Mouse (Mus musculus) kidney, embryonic 14.5 days (tissue): ENCODE data around the gene Olfr324. TPM values are rescaled to one million over a fixed set of nuclear protein-coding genes. Genes with fewer than 3 reads are reported as not detected.

Experiments
- ATAC-seq: fragments of 200-750 bp; cut with Nextera tagmentation; 2 replicates; pipeline ENCODE4 v1.8.0; 2017; ENCODE audit warnings: moderate number of reproducible peaks, mild to moderate bottlenecking, moderate TSS enrichment, moderate library complexity; ENCODE audit not compliant: low FRiP score, low TSS enrichment
- H3K27ac ChIP-seq: fragments of 300-500 bp; sonication (generic); 2 replicates; pipeline ENCODE4 v1.5.1; 2014; ENCODE audit warnings: low read depth, mild to moderate bottlenecking, low read length, moderate library complexity, mixed read lengths
- H3K27me3 ChIP-seq: fragments of 300-500 bp; sonication (generic); 2 replicates; pipeline ENCODE4 v1.6.1; 2014; ENCODE audit warnings: mild to moderate bottlenecking, low read length; ENCODE audit not compliant: control insufficient read depth, insufficient read depth
- H3K36me3 ChIP-seq: fragments of 300-500 bp; sonication (generic); 2 replicates; pipeline ENCODE4 v1.6.1; 2014; ENCODE audit warnings: low read length, mixed read lengths; ENCODE audit not compliant: control insufficient read depth, insufficient read depth
- H3K4me1 ChIP-seq: fragments of 300-500 bp; sonication (generic); 2 replicates; pipeline ENCODE4 v1.6.1; 2014; ENCODE audit warnings: low read length, mixed read lengths; ENCODE audit not compliant: control insufficient read depth, insufficient read depth
- H3K4me2 ChIP-seq: fragments of 300-500 bp; sonication (generic); replicated peaks from 2 replicates; pipeline ENCODE4 v1.6.1; 2014; ENCODE audit warnings: low read depth, mild to moderate bottlenecking, low read length
- H3K4me3 ChIP-seq: fragments of 300-500 bp; sonication (generic); 2 replicates; pipeline ENCODE4 v1.5.1; 2014; ENCODE audit warnings: mild to moderate bottlenecking, low read length
- H3K9ac ChIP-seq: fragments of 300-500 bp; sonication (generic); 2 replicates; pipeline ENCODE4 v1.6.1; 2014; ENCODE audit warnings: low read depth, mild to moderate bottlenecking, low read length, moderate library complexity
- H3K9me3 ChIP-seq: fragments of 300-500 bp; sonication (generic); 2 replicates; pipeline ENCODE4 v1.6.1; 2016; ENCODE audit warnings: low read length; ENCODE audit not compliant: control insufficient read depth
- WGBS: fragments of 180-500 bp; shearing (Covaris S2); extraction: QIAGEN DNeasy Blood & Tissue Kit; methylation state at CpG from one replicate; pipeline ENCODE4 v1.1.7; 2014; 5-methylcytosine and 5-hydroxymethylcytosine counted together
- polyA plus RNA-seq: library from polyadenylated mRNA; unstranded; fragments of >200 nt; fragmentation: Nextera tagmentation; extraction: Ambion mirVana; gene quantifications from 2 replicates; pipeline ENCODE4 v1.2.1, GENCODE M21; 2014

The Olfr324 gene
- polyA plus RNA-seq, 1 experiment from 2014 or later = not detected

DNA sequence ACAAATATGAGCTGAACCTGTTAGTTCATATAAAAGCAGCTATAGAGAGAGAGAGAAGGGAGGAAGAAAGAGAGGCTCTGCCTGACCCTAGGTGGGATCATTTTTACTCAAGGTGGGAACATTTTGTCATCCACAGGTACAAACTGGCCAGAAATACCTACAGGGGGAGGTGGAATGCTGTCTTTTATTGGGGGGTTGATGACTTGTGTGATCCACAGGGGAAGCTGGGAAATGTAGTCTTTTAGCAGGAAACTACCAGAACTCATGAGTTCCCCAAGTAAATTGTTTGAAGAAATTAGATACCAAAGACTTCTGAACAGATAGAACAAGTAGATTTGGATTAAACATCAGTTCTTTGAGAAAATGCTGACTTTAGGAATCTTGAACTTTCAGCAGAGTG lies 7.1 kb downstream of the Olfr324 start:
- no peaks in the 10 kb centered on the region for H3K36me3 ChIP-seq
- H3K9me3 ChIP-seq = 0 out of 2 replicates have a peak, but pooled peaks cover 2% of the 10 kb centered on the region
- H3K27me3 ChIP-seq = no peaks in the 10 kb centered on the region
- H3K27ac ChIP-seq = no peak overlapping the region
- no peak overlapping the region for H3K9ac ChIP-seq
- H3K4me3 ChIP-seq = no peak overlapping the region
- no peak overlapping the region for H3K4me2 ChIP-seq
- no peak for ATAC-seq
- H3K4me1 ChIP-seq = no peaks in the 10 kb centered on the region

DNA sequence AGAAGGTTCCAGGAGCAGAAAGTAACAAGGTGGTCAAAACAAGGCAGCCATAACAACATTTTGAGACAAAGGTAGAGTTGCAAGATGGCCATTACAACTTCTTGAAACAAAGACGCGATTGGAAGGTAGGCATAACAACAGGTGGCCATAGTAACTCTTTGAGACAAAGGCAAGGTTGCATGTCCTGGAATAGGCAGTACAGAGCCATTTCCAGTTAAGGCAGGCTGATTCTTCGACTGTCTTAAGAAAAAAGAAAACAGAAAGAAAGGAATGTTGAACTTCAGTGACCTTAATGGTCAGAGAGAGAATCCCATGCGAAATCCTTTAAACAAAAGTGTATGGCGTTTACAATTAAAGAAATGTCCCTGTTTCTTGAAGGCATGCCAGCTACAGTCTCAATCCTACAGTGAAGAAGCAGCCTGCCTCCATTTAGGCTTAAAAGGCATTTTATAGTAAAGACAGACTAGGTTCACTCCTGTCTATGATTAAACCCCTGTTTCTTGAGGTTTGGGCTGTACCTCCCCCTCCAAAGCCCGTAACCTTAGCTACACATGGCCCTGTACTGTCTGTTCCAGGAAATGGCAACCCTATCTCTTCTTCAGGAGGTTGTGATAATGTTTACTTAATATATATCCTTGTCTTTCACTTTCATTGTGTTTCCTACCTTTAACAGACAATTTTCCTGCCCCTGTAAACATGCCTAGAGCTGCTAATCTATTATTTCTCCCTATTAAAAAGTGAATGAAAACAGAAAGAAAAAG lies 8.1 kb downstream of the Olfr324 start:
- ATAC-seq = no peak
- H3K27ac ChIP-seq = no peak overlapping the region
- H3K4me3 ChIP-seq = no peak overlapping the region
- H3K9ac ChIP-seq = no peak overlapping the region
- H3K4me2 ChIP-seq = no peak overlapping the region
- 0 out of 2 replicates have a peak, but pooled peaks cover 2% of the 10 kb centered on the region for H3K9me3 ChIP-seq
- H3K4me1 ChIP-seq = no peaks in the 10 kb centered on the region
- no peaks in the 10 kb centered on the region for H3K27me3 ChIP-seq
- H3K36me3 ChIP-seq = no peaks in the 10 kb centered on the region
- 76% methylated on average over 6 of the region's 6 CpGs for WGBS

DNA sequence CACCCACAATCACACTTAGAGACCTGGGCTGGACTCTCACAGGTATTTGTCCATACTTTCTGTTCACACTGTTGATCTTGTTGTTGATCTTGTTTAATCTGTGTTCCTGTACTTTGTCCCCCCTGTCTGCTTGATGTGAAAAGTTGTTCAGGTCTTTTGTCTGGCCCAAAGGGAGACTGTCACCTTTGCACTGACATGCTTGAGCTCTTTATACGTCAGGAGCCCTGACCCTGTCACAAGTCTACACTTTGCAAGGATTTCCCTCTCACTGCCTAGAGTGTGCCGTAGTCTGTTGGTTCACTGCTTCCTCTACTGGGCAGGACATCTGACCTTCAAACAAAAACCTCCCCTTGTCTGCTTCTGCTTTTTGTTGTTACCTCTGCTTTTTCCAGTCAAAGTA lies 9.8 kb downstream of the Olfr324 start:
- no peaks in the 10 kb centered on the region for H3K4me1 ChIP-seq
- no peaks in the 10 kb centered on the region for H3K36me3 ChIP-seq
- H3K27ac ChIP-seq = no peak overlapping the region
- ATAC-seq = no peak
- 57% methylated on average over 2 of the region's 2 CpGs for WGBS
- 0 out of 2 replicates have a peak, but pooled peaks cover 2% of the 10 kb centered on the region for H3K9me3 ChIP-seq
- no peak overlapping the region for H3K9ac ChIP-seq
- no peak overlapping the region for H3K4me2 ChIP-seq
- no peaks in the 10 kb centered on the region for H3K27me3 ChIP-seq
- no peak overlapping the region for H3K4me3 ChIP-seq

DNA sequence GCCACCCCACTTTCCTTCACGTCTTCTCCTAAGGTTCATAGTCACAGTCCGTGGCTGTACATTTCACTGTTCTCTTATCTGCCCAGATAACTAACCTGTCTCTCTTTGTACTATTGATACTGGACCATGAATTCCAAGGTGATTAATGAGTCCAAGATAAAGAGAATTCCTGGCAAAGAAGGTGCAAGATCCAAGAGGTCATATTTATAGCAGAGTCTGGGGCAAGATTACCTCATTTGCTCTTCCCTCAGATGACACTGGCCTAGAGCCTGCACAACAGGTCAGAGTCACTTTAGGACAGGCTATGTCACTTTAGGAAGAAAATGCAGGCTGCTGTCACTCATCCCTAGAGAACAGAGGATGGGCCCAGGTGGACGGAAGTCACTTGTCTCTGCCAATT lies 10.3 kb downstream of the Olfr324 start:
- ATAC-seq = no peak
- H3K4me2 ChIP-seq = no peak overlapping the region
- H3K36me3 ChIP-seq = no peaks in the 10 kb centered on the region
- H3K4me3 ChIP-seq = no peak overlapping the region
- no peak overlapping the region for H3K27ac ChIP-seq
- H3K27me3 ChIP-seq = no peaks in the 10 kb centered on the region
- H3K9me3 ChIP-seq = 0 out of 2 replicates have a peak, but pooled peaks cover 2% of the 10 kb centered on the region
- 78% methylated on average over 3 of the region's 3 CpGs for WGBS
- H3K9ac ChIP-seq = no peak overlapping the region
- H3K4me1 ChIP-seq = no peaks in the 10 kb centered on the region

DNA sequence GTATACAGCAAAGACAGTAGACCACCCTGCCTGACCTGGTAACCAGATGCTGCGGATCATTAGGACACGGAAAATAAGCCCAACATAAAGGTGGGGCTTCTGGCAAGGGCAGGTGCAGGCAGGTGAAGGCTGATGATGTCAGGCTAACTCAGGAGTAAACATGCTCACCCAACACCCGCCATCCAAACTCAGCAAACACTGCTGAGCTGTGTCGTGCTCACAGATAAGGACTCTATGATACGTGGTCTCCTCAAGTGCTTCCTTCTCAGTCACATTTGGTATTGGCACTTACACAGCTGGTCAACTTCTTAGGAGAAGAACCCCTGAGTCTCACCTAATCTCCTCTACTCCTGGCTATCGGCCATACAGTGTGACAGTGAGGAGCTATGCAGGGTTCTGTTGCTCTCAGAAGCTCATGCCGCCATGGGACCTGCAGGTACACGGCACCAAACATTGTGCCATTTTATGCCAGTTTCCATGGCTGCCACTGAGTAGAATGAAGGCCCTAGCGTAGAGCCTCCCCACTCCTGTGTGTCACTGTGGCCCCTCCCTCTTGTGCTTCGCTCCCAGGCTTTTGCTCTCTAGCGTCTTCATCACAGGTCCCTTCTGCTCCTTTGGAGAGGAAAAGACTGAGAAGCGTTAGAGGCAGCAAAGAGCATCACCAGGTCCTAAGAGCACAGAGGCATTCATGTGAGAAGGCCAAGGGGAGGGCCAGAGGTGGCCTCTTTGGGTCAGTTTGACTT lies 11.4 kb downstream of the Olfr324 start:
- Histone ChIP-seq H3K36me3 (no peaks in the 10 kb centered on the region), H3K9me3 (0 out of 2 replicates have a peak, but pooled peaks cover 2% of the 10 kb centered on the region), H3K4me3 (no peak overlapping the region), H3K4me2 (no peak overlapping the region), H3K4me1 (no peaks in the 10 kb centered on the region), H3K9ac (no peak overlapping the region), H3K27me3 (no peaks in the 10 kb centered on the region), H3K27ac (no peak overlapping the region)
- WGBS = 84% methylated on average over 12 of the region's 12 CpGs
- no peak for ATAC-seq

DNA sequence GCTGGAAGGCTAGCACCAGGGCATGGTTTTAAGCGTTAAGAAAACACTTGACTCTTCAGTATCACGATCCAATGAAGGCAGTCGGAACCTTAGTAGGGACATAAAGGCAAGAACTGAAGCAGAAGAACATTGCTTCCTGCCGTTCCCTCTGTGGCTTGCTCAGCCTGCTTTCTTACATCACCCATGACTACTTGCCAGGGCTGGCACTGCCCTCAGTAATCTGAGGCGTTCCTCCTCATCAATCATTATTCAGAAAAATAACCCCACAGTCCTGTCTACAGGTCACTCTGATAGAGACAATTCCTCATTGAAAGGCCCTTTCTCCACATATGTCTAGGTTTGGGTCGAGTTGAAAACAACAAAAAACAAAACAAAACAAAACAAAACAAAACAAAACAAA lies 12.1 kb downstream of the Olfr324 start:
- no peak overlapping the region for H3K4me3 ChIP-seq
- no peak overlapping the region for H3K27ac ChIP-seq
- H3K36me3 ChIP-seq = no peaks in the 10 kb centered on the region
- 72% methylated on average over 6 of the region's 6 CpGs for WGBS
- 0 out of 2 replicates have a peak, but pooled peaks cover 2% of the 10 kb centered on the region for H3K9me3 ChIP-seq
- H3K9ac ChIP-seq = no peak overlapping the region
- no peaks in the 10 kb centered on the region for H3K4me1 ChIP-seq
- no peaks in the 10 kb centered on the region for H3K27me3 ChIP-seq
- ATAC-seq = no peak
- H3K4me2 ChIP-seq = no peak overlapping the region

DNA sequence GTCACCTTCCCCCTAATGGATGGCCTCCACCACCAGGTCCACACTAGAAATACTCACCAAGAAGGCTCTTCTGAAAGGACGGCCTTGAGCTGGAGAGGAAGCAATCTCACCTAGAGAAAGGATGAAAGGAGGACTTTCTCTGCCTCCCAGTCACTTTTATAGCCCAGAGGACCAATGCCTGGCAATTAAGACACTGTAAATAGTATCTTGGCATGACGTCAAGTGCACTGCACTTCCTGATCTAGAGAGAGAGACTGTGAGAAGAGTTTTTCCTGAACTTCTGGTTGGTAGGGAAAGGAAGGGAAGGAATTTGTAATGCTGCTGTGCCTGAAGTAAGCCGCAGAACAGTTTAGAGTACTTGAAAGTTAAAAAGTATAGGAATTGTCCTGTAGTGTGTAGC lies 18.4 kb downstream of the Olfr324 start:
- Histone ChIP-seq H3K9me3 (no peaks in the 10 kb centered on the region), H3K9ac (no peak overlapping the region), H3K4me2 (no peak overlapping the region), H3K36me3 (no peaks in the 10 kb centered on the region), H3K4me1 (no peaks in the 10 kb centered on the region), H3K4me3 (no peak overlapping the region), H3K27ac (no peak overlapping the region), H3K27me3 (no peaks in the 10 kb centered on the region)
- no peak for ATAC-seq
- WGBS = 46% methylated on average over 3 of the region's 3 CpGs

DNA sequence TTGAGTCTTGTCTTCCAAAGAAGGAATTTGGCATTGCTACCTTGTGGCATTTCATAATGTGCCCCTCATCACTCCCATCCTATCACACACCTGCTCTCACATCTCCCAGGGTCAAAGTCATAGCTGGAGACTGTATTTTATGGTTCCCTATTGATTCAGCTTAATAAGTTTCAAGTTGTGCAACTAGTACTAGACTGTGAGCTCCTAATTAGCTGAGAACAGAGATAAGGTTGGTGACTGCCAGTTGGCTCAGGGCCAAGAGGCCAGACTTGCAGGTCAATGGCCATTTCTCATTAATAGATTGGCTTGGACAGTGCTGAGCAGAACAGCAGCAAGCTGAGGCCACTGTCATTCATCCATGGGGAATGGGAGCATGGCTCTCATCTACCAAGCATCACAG lies 19.6 kb downstream of the Olfr324 start:
- Histone ChIP-seq H3K4me1 (no peaks in the 10 kb centered on the region), H3K4me2 (no peak overlapping the region), H3K9ac (no peak overlapping the region), H3K27me3 (no peaks in the 10 kb centered on the region), H3K9me3 (no peaks in the 10 kb centered on the region), H3K36me3 (no peaks in the 10 kb centered on the region), H3K4me3 (no peak overlapping the region), H3K27ac (no peak overlapping the region)
- no peak for ATAC-seq

DNA sequence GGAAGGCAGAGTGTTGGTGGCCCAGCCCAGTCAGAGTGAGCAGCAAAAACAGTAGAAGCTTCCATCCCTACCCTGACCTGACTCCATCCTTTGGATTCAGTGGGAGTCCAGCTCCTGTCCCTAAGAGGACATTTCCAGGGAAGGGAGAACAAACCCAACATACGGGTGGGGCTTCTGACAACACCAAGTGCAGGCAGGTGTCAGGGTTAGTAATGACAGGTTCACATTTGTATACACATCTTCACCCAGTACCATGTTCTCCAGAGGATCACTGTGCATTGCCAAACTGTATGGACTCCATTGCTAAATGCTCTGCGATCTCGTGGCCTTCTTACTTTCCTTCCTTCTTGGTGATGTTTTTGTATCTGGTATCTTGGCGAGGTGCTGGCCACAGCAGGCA lies 21.1 kb downstream of the Olfr324 start, which contains the start of gene 2210407C18Rik:
Gene 2210407C18Rik, minus strand, starts transcription at position 101 of the 400 bp plus-strand sequence.
- WGBS = 95% methylated on average over 4 of the region's 4 CpGs
- no peak within 1 kb of the TSS for H3K4me3 ChIP-seq
- H3K36me3 ChIP-seq = no peaks in the 10 kb centered on the region
- H3K4me2 ChIP-seq = no peak within 1 kb of the TSS
- ATAC-seq = no peak
- H3K4me1 ChIP-seq = no peaks in the 10 kb centered on the region
- no peak within 1 kb of the TSS for H3K27ac ChIP-seq
- no peaks in the 10 kb centered on the region for H3K9me3 ChIP-seq
- no peaks in the 10 kb centered on the region for H3K27me3 ChIP-seq
- no peak within 1 kb of the TSS for H3K9ac ChIP-seq
